Mouse (Mus musculus) neural tube, embryonic 14.5 days (tissue): Measurements from ENCODE around the gene Fam83c. TPM values are rescaled to one million over a fixed set of nuclear protein-coding genes. Genes with fewer than 3 reads are reported as not detected.

Experiments
- polyA plus RNA-seq: library from polyadenylated mRNA; unstranded; fragments of >200 nt; fragmentation: Nextera tagmentation; extraction: Ambion mirVana; gene quantifications from 2 replicates; pipeline ENCODE4 v1.2.1, GENCODE M21; 2014

The Fam83c gene
- polyA plus RNA-seq, 1 experiment from 2014 or later = 0.25 TPM

Other genes with a start within 250 kb of the Fam83c start
- gene Gss, start 242.0 kb downstream of the Fam83c start, polyA plus RNA-seq = 14.9 and 15.1 TPM in 2 replicates
- gene Myh7b, start 223.6 kb downstream of the Fam83c start, polyA plus RNA-seq = 0.50 and 0.52 TPM in 2 replicates
- 165 and 174 TPM in 2 replicates for gene Trpc4ap, start 142.5 kb downstream of the Fam83c start, polyA plus RNA-seq
- 38.2 and 42.3 TPM in 2 replicates for gene Edem2, start 105.4 kb downstream of the Fam83c start, polyA plus RNA-seq
- gene Gm17581, start 99.0 kb downstream of the Fam83c start, polyA plus RNA-seq = not detected in 2 replicates
- 1.2 and 3.9 TPM in 2 replicates for gene Procr, start 83.7 kb downstream of the Fam83c start, polyA plus RNA-seq
- gene Mmp24, start 59.5 kb downstream of the Fam83c start, polyA plus RNA-seq = 18.5 and 20.0 TPM in 2 replicates
- 25.1 and 33.5 TPM in 2 replicates for gene BC029722, start 15.4 kb downstream of the Fam83c start, polyA plus RNA-seq
- gene Eif6, start 7.9 kb downstream of the Fam83c start, polyA plus RNA-seq = 133 and 153 TPM in 2 replicates
- 69.6 and 74.9 TPM in 2 replicates for gene Uqcc1, start 95.5 kb upstream of the Fam83c start, polyA plus RNA-seq
- gene Gm15557, start 105.9 kb upstream of the Fam83c start, polyA plus RNA-seq = not detected in 2 replicates
- 0.40 and 0.59 TPM in 2 replicates for gene Gdf5, start 110.5 kb upstream of the Fam83c start, polyA plus RNA-seq
- 14.3 and 16.3 TPM in 2 replicates for gene Cep250, start 121.6 kb upstream of the Fam83c start, polyA plus RNA-seq
- 3.0 and 4.0 TPM in 2 replicates for gene 6430550D23Rik, start 173.1 kb upstream of the Fam83c start, polyA plus RNA-seq
- gene Ergic3, start 173.2 kb upstream of the Fam83c start, polyA plus RNA-seq = 425 and 480 TPM in 2 replicates
- gene Fer1l4, start 218.1 kb upstream of the Fam83c start, polyA plus RNA-seq = not detected in 2 replicates
- gene Spag4, start 230.3 kb upstream of the Fam83c start, polyA plus RNA-seq = 6.0 and 8.8 TPM in 2 replicates